Mouse (Mus musculus): ENCODE data around the gene Arhgdia.

DNA sequence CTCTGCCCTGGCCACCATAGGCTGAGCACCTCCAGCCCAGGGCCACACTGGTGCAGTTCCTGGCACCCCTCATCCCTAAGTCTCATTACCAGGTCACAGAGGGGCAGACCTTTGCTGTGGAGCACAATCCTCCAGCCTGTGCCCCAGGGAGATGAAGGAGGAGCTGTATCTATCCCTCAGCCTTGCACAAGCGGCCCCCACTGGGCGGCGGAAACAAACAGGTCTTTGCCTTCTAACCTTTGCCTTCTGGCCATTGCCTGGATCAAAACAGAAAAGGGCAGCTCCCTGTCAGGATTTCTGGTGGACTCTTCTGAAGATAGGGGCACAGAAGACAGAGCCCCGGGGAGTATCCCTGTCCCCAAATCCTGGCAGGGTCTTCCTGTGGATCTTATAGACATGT lies 52.5 kb downstream of the Arhgdia start:
- TF ChIP-seq CTCF (conservative IDR thresholded peaks at IDR 0.05; ENCODE audit: low read length) (no peak), POU5F1 (IDR thresholded peaks at IDR 0.05; ENCODE audit: borderline replicate concordance, low read length) (no peak)
